Mouse (Mus musculus): ENCODE measurements at regions not wholly inside any gene's neighbourhood (a gene's known extent, or its start where the extent isn't known, plus 50 kb on each side); places are given as distances from the start of the nearest gene placed in this dataset.

DNA sequence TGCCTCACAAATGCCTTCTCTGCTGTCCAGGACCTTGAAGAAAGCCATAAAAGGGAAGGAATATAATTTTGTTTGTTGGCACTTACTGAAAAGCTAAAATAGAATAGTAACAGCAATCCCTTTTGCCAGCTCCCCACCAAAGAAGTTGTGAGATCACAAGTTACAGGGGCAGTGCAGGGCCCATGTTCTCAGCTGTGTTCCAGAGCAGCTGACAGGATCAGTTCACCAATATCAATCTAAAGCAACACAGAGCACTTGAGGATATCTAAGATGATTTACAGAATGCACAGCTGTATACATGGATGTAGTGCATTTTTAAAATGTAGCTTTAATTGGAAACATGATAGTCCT, 63.4 kb upstream of the Mbnl1 start:
- H3K4me1 ChIP-seq (ENCODE audit: insufficient read depth, low read depth, low read length): peaks cover 28% of the 10 kb centered on the region
- DNase-seq (ENCODE audit: low spot score) (no peak), ATAC-seq (ENCODE audit: extremely low read depth, insufficient number of reproducible peaks, low FRiP score, poor library complexity, severe bottlenecking) (no peak)
- H3K4me3 ChIP-seq (ENCODE audit: low read depth, low read length): peak overlapping the region; percentile 59; the same call in 1 of the 2 replicates
- H3K36me3 ChIP-seq (replicated peaks): no peaks in the 10 kb centered on the region
- TF ChIP-seq POLR2AphosphoS5 (IDR thresholded peaks at IDR 0.05; ENCODE audit: insufficient replicate concordance, low read depth, low read length) (no peak), CTCF (IDR thresholded peaks at IDR 0.05; ENCODE audit: low read depth, low read length) (no peak), TAL1 (conservative IDR thresholded peaks at IDR 0.05; ENCODE audit: low read depth, low read length) (no peak), GATA2 (IDR thresholded peaks at IDR 0.05; ENCODE audit: borderline replicate concordance, low read depth, low read length) (no peak), GATA1 (IDR thresholded peaks at IDR 0.05; ENCODE audit: borderline replicate concordance, low read length) (no peak)
- no peaks in the 10 kb centered on the region for H3K27me3 ChIP-seq (ENCODE audit: insufficient read depth, low read length)
- H3K9me3 ChIP-seq (replicated peaks): no peaks in the 10 kb centered on the region

DNA sequence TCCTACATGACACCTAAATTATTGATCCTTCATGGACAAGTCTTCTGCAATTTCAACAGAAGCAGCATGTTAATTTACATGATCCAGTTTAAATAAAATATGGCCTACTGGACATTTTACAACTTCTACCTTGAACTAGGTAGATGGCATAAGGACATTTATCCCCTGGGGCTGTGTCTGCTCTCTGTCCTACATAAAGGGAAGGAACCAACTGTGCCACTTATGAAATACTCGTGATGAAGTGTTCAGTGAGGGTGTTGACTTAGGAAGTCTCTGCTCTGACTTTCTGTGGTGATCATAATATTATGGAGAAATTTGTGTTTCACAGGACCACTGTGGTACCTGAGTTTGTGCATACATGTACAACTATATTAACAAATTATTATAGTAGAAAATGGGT, 60.9 kb upstream of the Mbnl1 start:
- H3K27me3 ChIP-seq (ENCODE audit: insufficient read depth, low read length): no peaks in the 10 kb centered on the region
- DNase-seq (ENCODE audit: low spot score): no peak
- H3K4me1 ChIP-seq (ENCODE audit: insufficient read depth, low read depth, low read length): peaks cover 26% of the 10 kb centered on the region
- H3K4me3 ChIP-seq (ENCODE audit: low read depth, low read length): no peak overlapping the region
- no peak for ATAC-seq (ENCODE audit: extremely low read depth, insufficient number of reproducible peaks, low FRiP score, poor library complexity, severe bottlenecking)
- no peaks in the 10 kb centered on the region for H3K36me3 ChIP-seq (replicated peaks)
- no peak for TF ChIP-seq GATA2 (IDR thresholded peaks at IDR 0.05; ENCODE audit: borderline replicate concordance, low read depth, low read length)
- TF ChIP-seq CTCF (IDR thresholded peaks at IDR 0.05; ENCODE audit: low read depth, low read length): no peak
- no peak for TF ChIP-seq TAL1 (conservative IDR thresholded peaks at IDR 0.05; ENCODE audit: low read depth, low read length)
- TF ChIP-seq GATA1 (IDR thresholded peaks at IDR 0.05; ENCODE audit: borderline replicate concordance, low read length): no peak
- TF ChIP-seq POLR2AphosphoS5 (IDR thresholded peaks at IDR 0.05; ENCODE audit: insufficient replicate concordance, low read depth, low read length): no peak
- H3K9me3 ChIP-seq (replicated peaks): no peaks in the 10 kb centered on the region

DNA sequence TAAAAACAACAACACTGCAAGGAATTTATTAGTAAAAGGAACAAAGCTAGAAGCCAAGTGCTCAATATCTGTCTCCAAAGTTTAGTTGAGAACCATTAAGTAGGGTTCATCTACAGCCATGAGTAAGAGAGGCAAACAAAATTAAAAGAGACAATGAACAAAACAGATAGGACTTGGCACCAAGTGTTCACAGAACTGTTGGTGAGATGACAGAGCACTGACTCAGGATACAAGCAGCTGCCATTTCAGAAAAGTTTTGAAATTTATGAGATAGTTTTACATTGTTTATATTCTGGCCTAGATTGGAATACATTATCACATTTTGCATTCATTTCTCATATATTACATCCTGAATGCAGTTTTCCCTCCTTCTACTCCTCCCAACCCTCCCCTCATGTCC, 60.4 kb upstream of the Mbnl1 start:
- no peak overlapping the region for H3K4me3 ChIP-seq (ENCODE audit: low read depth, low read length)
- DNase-seq (ENCODE audit: low spot score): no peak
- no peaks in the 10 kb centered on the region for H3K27me3 ChIP-seq (ENCODE audit: insufficient read depth, low read length)
- no peaks in the 10 kb centered on the region for H3K9me3 ChIP-seq (replicated peaks)
- no peaks in the 10 kb centered on the region for H3K36me3 ChIP-seq (replicated peaks)
- TF ChIP-seq GATA1 (IDR thresholded peaks at IDR 0.05; ENCODE audit: borderline replicate concordance, low read length) (no peak), GATA2 (IDR thresholded peaks at IDR 0.05; ENCODE audit: borderline replicate concordance, low read depth, low read length) (no peak), CTCF (IDR thresholded peaks at IDR 0.05; ENCODE audit: low read depth, low read length) (no peak), TAL1 (conservative IDR thresholded peaks at IDR 0.05; ENCODE audit: low read depth, low read length) (no peak), POLR2AphosphoS5 (IDR thresholded peaks at IDR 0.05; ENCODE audit: insufficient replicate concordance, low read depth, low read length) (no peak)
- ATAC-seq (ENCODE audit: extremely low read depth, insufficient number of reproducible peaks, low FRiP score, poor library complexity, severe bottlenecking): no peak
- H3K4me1 ChIP-seq (ENCODE audit: insufficient read depth, low read depth, low read length): peaks cover 28% of the 10 kb centered on the region

DNA sequence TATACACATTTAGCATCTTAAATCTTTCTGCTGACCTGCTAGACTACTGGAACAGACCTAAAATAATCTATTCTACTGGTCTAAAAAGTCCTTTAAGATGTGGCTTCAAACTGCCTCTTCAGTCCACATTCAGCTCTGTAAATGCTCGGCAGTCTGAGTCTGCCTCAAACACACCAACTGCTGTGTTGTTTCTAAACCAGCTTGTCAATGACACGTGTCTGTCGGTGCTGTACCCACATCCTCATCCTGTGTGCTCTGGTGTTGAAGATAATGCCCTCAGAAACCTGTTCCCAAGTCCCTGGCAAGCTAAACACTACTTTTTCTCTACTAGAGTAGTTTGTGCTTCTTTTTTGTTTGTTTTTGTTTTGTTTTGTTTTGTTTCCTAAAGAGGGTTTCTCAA, 58.9 kb upstream of the Mbnl1 start:
- Histone ChIP-seq H3K9me3 (replicated peaks) (no peaks in the 10 kb centered on the region), H3K36me3 (replicated peaks) (no peaks in the 10 kb centered on the region), H3K4me3 (ENCODE audit: low read depth, low read length) (no peak overlapping the region), H3K27me3 (ENCODE audit: insufficient read depth, low read length) (no peaks in the 10 kb centered on the region), H3K4me1 (ENCODE audit: insufficient read depth, low read depth, low read length) (peaks cover 23% of the 10 kb centered on the region)
- TF ChIP-seq TAL1 (conservative IDR thresholded peaks at IDR 0.05; ENCODE audit: low read depth, low read length) (0 out of 2 replicates have a peak, but pooled peaks have one; percentile 17), GATA2 (IDR thresholded peaks at IDR 0.05; ENCODE audit: borderline replicate concordance, low read depth, low read length) (no peak), CTCF (IDR thresholded peaks at IDR 0.05; ENCODE audit: low read depth, low read length) (no peak)
- DNase-seq (ENCODE audit: low spot score) (no peak), ATAC-seq (ENCODE audit: extremely low read depth, insufficient number of reproducible peaks, low FRiP score, poor library complexity, severe bottlenecking) (no peak; the same call in 1 of the 2 replicates)

DNA sequence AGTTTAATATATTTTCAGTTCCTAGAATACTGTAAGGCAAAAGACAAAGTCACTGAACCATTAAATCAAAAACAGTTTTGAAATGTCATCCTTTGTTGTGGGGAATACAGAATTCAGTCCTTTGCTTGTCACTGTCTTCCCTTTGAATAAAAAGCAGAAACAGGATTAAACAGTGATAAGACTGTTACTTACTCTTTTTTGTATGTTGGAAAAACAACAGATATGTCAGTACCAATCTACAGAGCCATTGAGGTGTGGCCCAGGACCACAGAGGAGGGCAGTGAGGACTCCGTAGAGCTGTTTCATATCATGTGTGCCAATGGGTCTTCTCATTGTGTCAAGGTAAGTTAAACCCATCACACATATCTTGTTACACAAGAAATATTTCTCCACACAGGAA, 55.6 kb upstream of the Mbnl1 start:
- TF ChIP-seq POLR2AphosphoS5 (IDR thresholded peaks at IDR 0.05; ENCODE audit: insufficient replicate concordance, low read depth, low read length): no peak
- TF ChIP-seq CTCF (IDR thresholded peaks at IDR 0.05; ENCODE audit: low read depth, low read length): no peak
- TF ChIP-seq GATA2 (IDR thresholded peaks at IDR 0.05; ENCODE audit: borderline replicate concordance, low read depth, low read length): no peak
- ATAC-seq (ENCODE audit: extremely low read depth, insufficient number of reproducible peaks, low FRiP score, poor library complexity, severe bottlenecking) (no peak), DNase-seq (ENCODE audit: low spot score) (no peak)
- no peaks in the 10 kb centered on the region for H3K36me3 ChIP-seq (replicated peaks)
- H3K4me3 ChIP-seq (ENCODE audit: low read depth, low read length): no peak overlapping the region
- H3K27me3 ChIP-seq (ENCODE audit: insufficient read depth, low read length): no peaks in the 10 kb centered on the region
- H3K9me3 ChIP-seq (replicated peaks): no peaks in the 10 kb centered on the region
- peaks cover 18% of the 10 kb centered on the region for H3K4me1 ChIP-seq (ENCODE audit: insufficient read depth, low read depth, low read length)

DNA sequence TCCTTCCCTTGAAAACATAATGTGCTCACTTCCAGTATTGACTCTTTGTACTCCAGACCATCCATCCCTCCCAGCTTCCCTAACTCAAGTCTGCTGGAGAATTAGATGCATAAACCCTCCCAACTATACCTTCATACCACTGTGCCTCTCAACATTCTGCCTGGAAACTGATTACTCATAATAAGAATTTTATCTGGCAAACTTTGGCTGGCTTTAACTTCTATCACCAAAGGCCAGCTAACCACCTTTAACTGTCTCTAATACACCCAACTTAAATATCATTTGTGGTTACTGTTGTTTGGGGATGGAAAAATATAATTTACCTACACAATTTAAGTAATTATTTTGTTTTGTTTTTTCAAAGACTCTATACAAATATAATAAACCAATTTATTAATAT, 54.0 kb upstream of the Mbnl1 start:
- Histone ChIP-seq H3K9me3 (replicated peaks) (no peaks in the 10 kb centered on the region), H3K36me3 (replicated peaks) (no peaks in the 10 kb centered on the region), H3K4me1 (ENCODE audit: insufficient read depth, low read depth, low read length) (peaks cover 14% of the 10 kb centered on the region), H3K4me3 (ENCODE audit: low read depth, low read length) (no peak overlapping the region), H3K27me3 (ENCODE audit: insufficient read depth, low read length) (no peaks in the 10 kb centered on the region)
- no peak for DNase-seq (ENCODE audit: low spot score)
- TF ChIP-seq GATA1 (IDR thresholded peaks at IDR 0.05; ENCODE audit: borderline replicate concordance, low read length) (no peak), TAL1 (conservative IDR thresholded peaks at IDR 0.05; ENCODE audit: low read depth, low read length) (no peak), CTCF (IDR thresholded peaks at IDR 0.05; ENCODE audit: low read depth, low read length) (no peak), GATA2 (IDR thresholded peaks at IDR 0.05; ENCODE audit: borderline replicate concordance, low read depth, low read length) (no peak), POLR2AphosphoS5 (IDR thresholded peaks at IDR 0.05; ENCODE audit: insufficient replicate concordance, low read depth, low read length) (no peak)
- no peak for ATAC-seq (ENCODE audit: extremely low read depth, insufficient number of reproducible peaks, low FRiP score, poor library complexity, severe bottlenecking)

DNA sequence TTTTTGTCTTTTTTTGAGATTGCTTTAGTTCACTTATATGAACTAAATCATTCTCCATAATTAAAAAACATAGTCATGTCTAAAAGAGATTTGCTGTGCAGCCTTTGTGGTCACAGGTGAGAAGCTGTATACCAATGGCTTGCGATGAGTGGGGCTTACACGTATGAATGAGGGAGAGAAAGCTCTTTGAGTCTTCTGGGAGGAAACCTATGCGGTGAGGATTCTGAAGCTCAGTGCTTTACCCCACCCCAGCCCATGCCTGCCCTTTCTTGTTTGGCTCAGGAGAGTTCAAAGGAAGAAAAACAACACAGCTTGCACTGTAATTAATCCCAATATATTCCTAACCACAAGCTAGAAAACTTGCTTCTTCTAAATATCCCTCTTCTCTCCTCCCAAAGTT, 53.4 kb upstream of the Mbnl1 start:
- H3K36me3 ChIP-seq (replicated peaks): no peaks in the 10 kb centered on the region
- DNase-seq (ENCODE audit: low spot score): no peak
- H3K27me3 ChIP-seq (ENCODE audit: insufficient read depth, low read length): no peaks in the 10 kb centered on the region
- no peak overlapping the region for H3K4me3 ChIP-seq (ENCODE audit: low read depth, low read length)
- no peak for TF ChIP-seq CTCF (IDR thresholded peaks at IDR 0.05; ENCODE audit: low read depth, low read length)
- TF ChIP-seq TAL1 (conservative IDR thresholded peaks at IDR 0.05; ENCODE audit: low read depth, low read length): no peak
- TF ChIP-seq GATA1 (IDR thresholded peaks at IDR 0.05; ENCODE audit: borderline replicate concordance, low read length): no peak
- TF ChIP-seq GATA2 (IDR thresholded peaks at IDR 0.05; ENCODE audit: borderline replicate concordance, low read depth, low read length): no peak
- TF ChIP-seq POLR2AphosphoS5 (IDR thresholded peaks at IDR 0.05; ENCODE audit: insufficient replicate concordance, low read depth, low read length): no peak
- ATAC-seq (ENCODE audit: extremely low read depth, insufficient number of reproducible peaks, low FRiP score, poor library complexity, severe bottlenecking): no peak
- no peaks in the 10 kb centered on the region for H3K9me3 ChIP-seq (replicated peaks)
- H3K4me1 ChIP-seq (ENCODE audit: insufficient read depth, low read depth, low read length): peaks cover 10% of the 10 kb centered on the region
